Mouse (Mus musculus): Measurements from ENCODE around the gene Rbm34. TPM values are rescaled to one million over a fixed set of nuclear protein-coding genes. Genes with fewer than 3 reads are reported as not detected.
A peak's percentile ranks its signal among the peaks of the same experiment; 100 is the strongest.

Gene Rbm34
- polyA plus RNA-seq, 1 experiment from 2014 or later, result 22.2 TPM

DNA sequence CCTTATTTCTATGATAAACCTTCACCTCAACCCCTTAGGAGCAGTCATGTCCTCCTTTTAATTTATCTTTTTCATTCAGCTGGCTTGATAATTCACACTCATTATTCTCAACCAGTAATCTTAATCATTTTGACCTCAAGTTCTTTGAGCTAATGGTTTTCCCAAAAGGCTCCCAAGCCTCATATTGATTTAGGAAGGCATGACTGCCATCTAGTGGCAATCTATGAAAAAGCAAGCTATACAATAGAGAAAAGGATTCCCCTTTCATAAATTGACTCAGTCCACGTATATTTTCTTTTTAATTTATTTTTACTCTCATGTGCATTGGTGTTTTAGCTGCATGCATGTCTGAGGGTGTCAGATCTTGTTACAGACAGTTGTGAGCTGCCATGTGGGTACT lies 4.8 kb upstream of the Rbm34 start:
- 18% methylated on average over 1 of the region's 1 CpGs for WGBS
- no peak overlapping the region for H3K4me2 ChIP-seq
- no peak overlapping the region for H3K9ac ChIP-seq
- no peaks in the 10 kb centered on the region for H3K36me3 ChIP-seq
- peaks cover 6% of the 10 kb centered on the region; the same call in 1 of the 2 replicates for H3K4me1 ChIP-seq
- no peak for ATAC-seq (ENCODE audit: insufficient number of reproducible peaks, low FRiP score, low TSS enrichment, low read depth)
- no peak overlapping the region for H3K27ac ChIP-seq
- H3K4me3 ChIP-seq, result no peak overlapping the region
- H3K9me3 ChIP-seq, result no peaks in the 10 kb centered on the region
- peaks cover 9% of the 10 kb centered on the region for H3K27me3 ChIP-seq

DNA sequence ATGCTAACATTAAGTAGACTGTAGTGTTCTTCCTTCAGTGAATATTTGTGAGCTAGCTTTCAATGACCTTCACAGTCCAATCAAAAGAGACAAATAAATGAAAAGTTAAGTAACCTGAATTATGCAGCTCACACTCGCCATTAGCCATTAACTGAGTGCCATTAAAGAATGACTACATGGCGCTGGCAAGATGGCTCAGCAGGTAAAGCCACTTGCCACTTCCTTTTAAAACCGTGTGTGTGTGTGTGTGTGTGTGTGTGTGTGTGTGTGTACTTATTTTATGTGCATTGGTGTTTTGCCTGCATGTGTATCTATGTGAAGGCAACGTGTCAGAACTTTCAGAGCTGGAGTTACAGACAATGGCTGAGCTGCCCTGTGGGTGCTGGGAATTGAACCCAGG lies 3.6 kb upstream of the Rbm34 start:
- H3K36me3 ChIP-seq, result no peaks in the 10 kb centered on the region
- H3K9me3 ChIP-seq, result no peaks in the 10 kb centered on the region
- H3K27me3 ChIP-seq, result peaks cover 9% of the 10 kb centered on the region
- peaks cover 11% of the 10 kb centered on the region for H3K4me1 ChIP-seq
- H3K9ac ChIP-seq, result no peak overlapping the region
- no peak for ATAC-seq (ENCODE audit: insufficient number of reproducible peaks, low FRiP score, low TSS enrichment, low read depth)
- WGBS, result 73% methylated on average over 4 of the region's 4 CpGs
- H3K4me3 ChIP-seq, result no peak overlapping the region
- no peak overlapping the region for H3K4me2 ChIP-seq
- no peak overlapping the region for H3K27ac ChIP-seq

DNA sequence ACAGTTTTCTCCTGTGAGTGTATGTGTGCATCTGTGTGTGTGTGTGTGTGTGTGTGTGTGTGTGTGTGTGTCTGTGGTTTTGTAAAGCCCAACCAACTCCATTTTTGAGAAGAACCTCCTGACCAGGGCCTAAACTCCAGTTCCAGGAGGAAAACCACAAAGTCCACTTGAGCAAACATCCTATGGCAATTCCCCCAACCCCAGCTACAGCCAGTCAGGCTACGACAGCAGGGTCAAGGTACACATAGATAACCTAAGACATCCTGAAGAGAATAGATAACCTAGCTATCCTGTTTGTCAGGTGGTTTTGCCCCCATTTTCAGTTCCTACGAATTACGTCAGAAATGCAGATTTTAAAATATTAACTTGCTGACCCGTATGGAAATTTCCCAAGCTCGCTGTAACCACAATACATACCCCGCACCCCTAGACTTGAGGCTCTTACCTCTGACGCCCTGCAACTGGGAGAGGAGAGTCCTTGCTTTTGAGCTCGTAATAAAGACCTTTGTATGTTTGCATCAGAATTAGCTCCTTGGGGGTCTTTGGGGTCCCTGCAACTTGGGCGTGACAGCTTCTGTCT lies 2.9 kb upstream of the Rbm34 start:
- Histone ChIP-seq H3K4me3 (no peak overlapping the region), H3K4me1 (peaks cover 13% of the 10 kb centered on the region), H3K9ac (no peak overlapping the region), H3K27ac (no peak overlapping the region), H3K9me3 (no peaks in the 10 kb centered on the region), H3K4me2 (no peak overlapping the region), H3K27me3 (peaks cover 9% of the 10 kb centered on the region), H3K36me3 (peaks cover 6% of the 10 kb centered on the region; the same call in 1 of the 2 replicates)
- ATAC-seq (ENCODE audit: insufficient number of reproducible peaks, low FRiP score, low TSS enrichment, low read depth), result no peak
- WGBS, result 73% methylated on average over 9 of the region's 9 CpGs

DNA sequence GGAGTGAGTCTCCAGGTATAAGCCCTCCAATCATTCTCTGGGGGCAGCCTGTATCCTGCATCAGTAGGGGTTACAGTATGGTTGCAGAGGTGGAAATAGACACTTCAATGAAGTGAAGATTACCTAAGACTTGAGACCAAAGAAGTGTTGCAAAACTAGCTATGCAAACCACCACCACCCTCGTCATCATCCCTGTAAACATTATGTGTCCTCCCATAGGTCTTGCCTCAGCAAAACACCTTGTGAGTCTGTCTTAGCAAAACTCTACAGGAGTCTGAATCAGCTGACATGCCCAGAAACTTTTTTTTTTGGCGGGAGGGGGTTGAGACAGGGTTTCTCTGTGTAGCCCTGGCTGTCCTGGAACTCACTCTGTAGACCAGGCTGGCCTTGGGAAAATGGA lies 1.8 kb upstream of the Rbm34 start:
- no peak for ATAC-seq (ENCODE audit: insufficient number of reproducible peaks, low FRiP score, low TSS enrichment, low read depth)
- H3K4me1 ChIP-seq, result peaks cover 13% of the 10 kb centered on the region
- no peak overlapping the region for H3K9ac ChIP-seq
- no peak overlapping the region for H3K4me2 ChIP-seq
- H3K27ac ChIP-seq, result no peak overlapping the region
- H3K4me3 ChIP-seq, result no peak overlapping the region
- WGBS, result 68% methylated on average over 2 of the region's 2 CpGs
- H3K36me3 ChIP-seq, result peaks cover 15% of the 10 kb centered on the region
- peaks cover 6% of the 10 kb centered on the region; the same call in 1 of the 2 replicates for H3K27me3 ChIP-seq
- H3K9me3 ChIP-seq, result no peaks in the 10 kb centered on the region

DNA sequence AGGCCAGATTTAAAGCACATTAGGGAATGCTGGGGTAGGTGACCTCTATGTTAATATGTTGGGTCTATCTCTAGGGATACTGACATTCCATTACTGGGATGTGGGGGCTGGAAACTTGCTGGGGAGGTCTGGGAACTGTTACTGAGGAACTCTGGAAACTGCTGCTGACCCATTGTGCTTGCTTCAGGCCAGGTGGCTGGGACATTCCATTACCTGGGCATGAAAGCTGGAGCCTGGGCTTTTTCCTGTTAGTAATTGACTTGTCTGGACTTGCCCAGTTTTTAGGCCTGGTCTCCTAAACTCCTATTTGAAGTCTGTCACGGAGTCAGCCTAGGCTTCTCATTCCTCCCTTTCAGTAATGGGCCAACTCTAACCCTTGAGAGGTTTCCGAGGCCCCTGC lies 1.2 kb upstream of the Rbm34 start:
- Histone ChIP-seq H3K9me3 (no peaks in the 10 kb centered on the region), H3K4me1 (peaks cover 13% of the 10 kb centered on the region), H3K27me3 (peaks cover 6% of the 10 kb centered on the region; the same call in 1 of the 2 replicates), H3K36me3 (peaks cover 20% of the 10 kb centered on the region), H3K27ac (no peak overlapping the region), H3K4me2 (no peak overlapping the region), H3K4me3 (no peak overlapping the region), H3K9ac (no peak overlapping the region)
- ATAC-seq (ENCODE audit: insufficient number of reproducible peaks, low FRiP score, low TSS enrichment, low read depth), result no peak
- 64% methylated on average over 2 of the region's 2 CpGs for WGBS

DNA sequence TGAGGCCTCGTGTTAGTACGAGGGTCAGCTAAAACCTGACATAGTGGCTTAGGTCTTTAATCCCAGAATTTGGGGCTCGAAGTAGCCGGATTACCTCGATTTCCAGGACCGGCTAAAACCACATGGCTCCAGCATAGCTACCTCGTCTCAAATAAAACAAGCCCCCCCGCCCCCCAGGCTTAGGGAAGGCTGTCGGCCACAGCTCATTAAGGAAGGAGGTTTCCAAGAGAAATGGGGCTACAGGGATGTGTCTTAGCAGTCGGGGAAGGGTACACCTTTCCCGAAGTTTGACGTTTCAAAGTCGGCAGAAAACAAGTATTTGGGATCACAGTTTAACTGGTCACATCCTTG lies 418 bp upstream of the Rbm34 start:
- Histone ChIP-seq H3K27ac (peak overlapping the region; percentile 89), H3K9me3 (no peaks in the 10 kb centered on the region), H3K9ac (peak overlapping the region; percentile 61), H3K4me2 (peak overlapping the region; percentile 89), H3K27me3 (peaks cover 1% of the 10 kb centered on the region; the same call in 1 of the 2 replicates), H3K4me3 (peak overlapping the region; percentile 99), H3K4me1 (peaks cover 13% of the 10 kb centered on the region), H3K36me3 (peaks cover 28% of the 10 kb centered on the region)
- peak; percentile 26; the same call in 1 of the 2 replicates for ATAC-seq (ENCODE audit: insufficient number of reproducible peaks, low FRiP score, low TSS enrichment, low read depth)
- WGBS, result 6% methylated on average over 13 of the region's 13 CpGs

DNA sequence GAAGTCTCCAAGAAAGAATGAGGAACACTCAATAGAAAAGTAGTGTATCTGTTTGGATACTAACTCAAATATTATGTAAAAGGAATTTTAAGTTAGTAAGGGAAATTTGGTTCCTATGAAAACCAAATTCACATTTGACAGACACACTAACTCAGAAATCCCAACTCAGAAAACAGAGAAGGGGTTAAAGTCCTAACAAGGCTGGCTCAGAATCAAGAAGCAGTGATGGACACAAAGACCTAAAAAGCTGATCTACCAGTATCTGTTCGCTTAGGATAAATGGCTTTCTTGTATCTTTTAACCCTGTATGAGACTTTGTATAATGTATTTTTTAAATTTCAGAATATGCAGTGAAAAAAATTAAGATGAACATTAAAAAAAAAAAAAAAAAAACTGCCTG lies 1.3 kb downstream of the Rbm34 start:
- no peak for ATAC-seq (ENCODE audit: insufficient number of reproducible peaks, low FRiP score, low TSS enrichment, low read depth)
- Histone ChIP-seq H3K36me3 (peaks cover 36% of the 10 kb centered on the region), H3K27ac (no peak overlapping the region), H3K4me1 (peaks cover 13% of the 10 kb centered on the region), H3K4me2 (no peak overlapping the region), H3K27me3 (no peaks in the 10 kb centered on the region), H3K9ac (no peak overlapping the region), H3K4me3 (no peak overlapping the region), H3K9me3 (no peaks in the 10 kb centered on the region)
- WGBS, result 90% methylated on average over 1 of the region's 1 CpGs

DNA sequence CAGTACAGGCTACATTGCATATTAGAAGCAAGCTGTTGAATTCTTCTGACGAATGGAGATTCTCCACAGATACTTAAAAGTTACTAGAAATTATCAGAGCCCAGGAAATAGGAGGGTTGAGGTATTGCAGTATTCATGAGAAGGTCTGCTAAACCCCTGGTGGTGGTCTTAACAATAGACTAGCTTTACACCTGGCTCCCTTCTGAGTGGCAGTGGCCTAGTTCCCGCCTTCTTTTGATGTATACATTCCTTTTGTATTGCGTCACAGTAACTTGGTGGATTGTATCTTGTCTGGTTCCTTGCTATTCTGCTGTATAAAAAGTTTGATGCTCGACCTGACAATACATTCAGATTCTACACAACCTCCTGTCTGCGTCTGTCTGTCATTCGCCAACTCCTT lies 2.8 kb downstream of the Rbm34 start:
- no peak for ATAC-seq (ENCODE audit: insufficient number of reproducible peaks, low FRiP score, low TSS enrichment, low read depth)
- Histone ChIP-seq H3K4me1 (peaks cover 13% of the 10 kb centered on the region), H3K27me3 (no peaks in the 10 kb centered on the region), H3K9ac (no peak overlapping the region), H3K4me2 (no peak overlapping the region), H3K36me3 (peaks cover 42% of the 10 kb centered on the region), H3K9me3 (no peaks in the 10 kb centered on the region), H3K27ac (no peak overlapping the region), H3K4me3 (no peak overlapping the region)
- 91% methylated on average over 6 of the region's 6 CpGs for WGBS

DNA sequence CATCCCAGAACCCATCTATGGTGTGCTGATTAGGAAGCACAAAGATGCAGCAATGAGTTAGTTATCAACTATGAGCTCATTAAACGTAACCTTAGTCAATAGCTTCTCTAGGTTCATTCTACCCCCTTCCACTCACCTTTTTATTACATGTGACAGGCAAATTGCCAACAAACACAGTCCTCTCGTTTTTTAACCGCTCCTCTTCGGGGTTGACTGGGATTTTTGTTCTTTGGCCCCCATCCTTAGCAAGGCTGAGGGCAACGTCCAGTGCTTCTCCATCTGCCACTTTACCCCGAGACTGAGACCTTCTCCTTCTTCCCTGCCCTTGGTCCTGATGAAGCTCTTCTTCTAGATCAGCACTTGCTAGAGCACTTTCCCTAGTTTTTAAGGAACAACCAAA lies 5.6 kb downstream of the Rbm34 start:
- H3K4me3 ChIP-seq, result no peak overlapping the region
- no peaks in the 10 kb centered on the region for H3K9me3 ChIP-seq
- no peak overlapping the region for H3K9ac ChIP-seq
- no peak overlapping the region for H3K4me2 ChIP-seq
- no peak overlapping the region for H3K27ac ChIP-seq
- H3K36me3 ChIP-seq, result peaks cover 68% of the 10 kb centered on the region
- ATAC-seq (ENCODE audit: insufficient number of reproducible peaks, low FRiP score, low TSS enrichment, low read depth), result no peak
- peaks cover 9% of the 10 kb centered on the region for H3K4me1 ChIP-seq
- 75% methylated on average over 6 of the region's 6 CpGs for WGBS
- H3K27me3 ChIP-seq, result no peaks in the 10 kb centered on the region

DNA sequence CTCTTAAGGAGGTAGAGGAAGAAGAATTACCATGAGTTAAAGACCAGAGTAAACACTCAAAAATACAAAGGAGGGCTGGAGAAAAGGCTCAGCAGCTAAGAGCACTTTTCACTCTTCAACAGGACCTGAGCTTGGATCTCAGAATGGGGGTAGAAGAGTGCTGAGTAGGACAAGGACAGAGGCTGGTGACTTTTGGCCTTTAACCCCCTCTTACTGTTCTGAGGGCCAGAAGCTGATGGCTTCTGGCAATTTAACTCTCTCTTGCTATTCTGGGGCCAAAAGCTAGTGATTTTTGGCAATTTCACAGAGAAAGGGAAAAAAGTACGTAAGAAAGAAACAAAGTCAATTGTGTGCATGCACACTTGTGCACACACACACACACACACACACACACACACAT lies 8.0 kb downstream of the Rbm34 start:
- Histone ChIP-seq H3K27ac (no peak overlapping the region), H3K9me3 (no peaks in the 10 kb centered on the region), H3K4me3 (no peak overlapping the region), H3K27me3 (no peaks in the 10 kb centered on the region), H3K36me3 (peaks cover 75% of the 10 kb centered on the region), H3K9ac (no peak overlapping the region), H3K4me2 (no peak overlapping the region), H3K4me1 (no peaks in the 10 kb centered on the region)
- ATAC-seq (ENCODE audit: insufficient number of reproducible peaks, low FRiP score, low TSS enrichment, low read depth), result no peak
- 94% methylated on average over 1 of the region's 1 CpGs for WGBS

DNA sequence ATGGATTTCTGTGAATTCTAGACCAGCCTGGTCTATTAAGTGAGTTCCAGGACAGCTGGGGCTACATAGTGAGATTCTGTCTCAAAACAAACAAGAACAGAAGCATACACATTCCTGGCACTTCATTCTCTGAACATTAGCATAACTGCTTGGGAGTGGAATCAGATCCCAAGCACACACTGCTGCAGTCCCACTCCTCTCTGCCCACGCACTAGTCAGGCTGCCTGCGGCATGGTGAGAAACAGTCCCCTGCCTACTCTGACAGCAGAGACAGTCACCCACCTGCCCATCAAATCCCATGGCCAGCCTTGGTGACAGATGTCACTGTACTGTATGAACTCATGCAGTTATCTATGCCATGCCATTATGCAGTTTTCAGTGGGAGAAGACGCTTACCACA lies 9.4 kb downstream of the Rbm34 start:
- H3K4me1 ChIP-seq, result no peaks in the 10 kb centered on the region
- H3K27me3 ChIP-seq, result no peaks in the 10 kb centered on the region
- no peak overlapping the region for H3K4me3 ChIP-seq
- no peak overlapping the region for H3K9ac ChIP-seq
- no peak overlapping the region for H3K27ac ChIP-seq
- H3K36me3 ChIP-seq, result peaks cover 75% of the 10 kb centered on the region
- H3K4me2 ChIP-seq, result no peak overlapping the region
- H3K9me3 ChIP-seq, result no peaks in the 10 kb centered on the region
- 93% methylated on average over 3 of the region's 3 CpGs for WGBS
- ATAC-seq (ENCODE audit: insufficient number of reproducible peaks, low FRiP score, low TSS enrichment, low read depth), result no peak

DNA sequence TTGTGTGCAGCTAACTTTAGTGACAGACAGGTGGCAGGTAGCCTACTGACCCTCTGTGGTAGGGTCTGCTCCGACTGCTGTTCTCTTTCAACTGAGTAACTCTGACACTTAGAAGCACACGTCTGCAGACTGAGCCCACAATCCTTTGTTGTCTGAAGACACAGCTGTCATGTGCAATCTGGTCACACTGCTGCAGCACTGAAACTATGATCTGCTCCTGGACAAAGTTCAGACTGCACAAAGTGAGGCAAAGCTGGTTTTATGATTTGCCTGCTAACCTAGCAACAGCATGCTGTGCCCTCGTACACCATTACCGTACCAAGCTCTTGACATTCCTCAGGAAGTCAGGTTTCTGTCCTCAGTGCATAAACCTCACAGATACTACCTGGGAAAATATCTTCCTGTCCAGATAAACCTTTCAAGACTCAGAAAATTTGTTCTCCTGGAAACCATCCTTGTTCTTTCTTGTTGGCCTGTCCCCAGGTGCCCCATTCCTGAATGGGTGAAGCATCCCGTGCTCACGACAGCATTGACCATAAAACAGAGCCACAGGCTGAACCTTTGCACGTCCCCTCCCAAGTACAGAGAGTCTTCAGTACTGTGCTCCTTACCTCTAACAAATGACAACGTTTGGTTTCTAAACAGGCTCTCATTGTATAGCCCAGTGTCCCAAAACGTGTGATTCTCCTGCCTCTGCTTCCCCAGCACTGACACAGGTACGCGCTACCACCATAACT lies 18.8 kb downstream of the Rbm34 start:
- ATAC-seq (ENCODE audit: insufficient number of reproducible peaks, low FRiP score, low TSS enrichment, low read depth), result no peak
- Histone ChIP-seq H3K4me2 (no peak overlapping the region), H3K4me1 (no peaks in the 10 kb centered on the region), H3K27me3 (no peaks in the 10 kb centered on the region), H3K4me3 (no peak overlapping the region), H3K27ac (no peak overlapping the region), H3K9ac (no peak overlapping the region), H3K36me3 (peaks cover 72% of the 10 kb centered on the region), H3K9me3 (no peaks in the 10 kb centered on the region)
- WGBS, result 88% methylated on average over 11 of the region's 11 CpGs
